In the genomic region with DNA sequence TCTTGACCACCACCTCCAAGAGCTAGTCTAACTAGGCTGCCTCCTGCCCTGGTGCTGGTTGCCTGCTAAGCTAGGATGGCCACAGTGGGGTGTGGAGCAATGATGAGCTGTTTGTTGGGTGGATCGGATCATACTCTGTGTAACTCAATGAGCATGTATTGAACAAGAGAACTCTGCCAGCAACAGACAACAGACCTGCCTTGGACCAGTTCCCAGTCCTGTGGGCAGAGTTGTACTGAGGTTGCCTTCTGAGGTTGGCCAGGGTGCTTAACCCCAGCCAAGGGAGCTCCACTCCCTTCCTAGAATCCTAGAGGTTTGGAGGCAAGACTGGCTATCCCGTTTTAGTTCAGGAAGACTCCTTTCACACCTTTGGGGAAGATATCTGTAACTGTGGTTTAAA, we compare ENCODE assay signal across 27 mouse cellular contexts. TPM values are rescaled to one million over a fixed set of nuclear protein-coding genes. Genes with fewer than 3 reads are reported as not detected.
DNase-seq lines count a peak whose midpoint lies in the region; ATAC-seq and TF ChIP-seq lines count a peak whose summit lies in the region.
"Had no signal": no experiment of that assay in that cellular context is flagged by ENCODE, and none has a peak within 500 bp of the region (broad histone marks: within the 10 kb centered on the region; RNA-seq: fewer than 3 reads in every experiment).

No protein-coding gene starts in this region.

- H3K36me3 ChIP-seq in liver, adult 2 months (ENCODE audit: control insufficient read depth, insufficient read depth, low read length) = no peaks in the 10 kb centered on the region
- no peaks in the 10 kb centered on the region for H3K36me3 ChIP-seq in liver, embryonic 12.5 days
- H3K36me3 ChIP-seq in neural tube, embryonic 15.5 days = no peaks in the 10 kb centered on the region
- H3K36me3 ChIP-seq: embryonic facial prominence, embryonic 13.5 days; forebrain, embryonic 15.5 days; heart, embryonic 12.5 days; stomach, embryonic 15.5 days had no signal

- H3K4me1 ChIP-seq in liver, adult 2 months (ENCODE audit: control insufficient read depth, insufficient read depth, low read length) = no peaks in the 10 kb centered on the region; the same call in 1 of the 2 replicates
- H3K4me1 ChIP-seq in liver, embryonic 12.5 days = no peaks in the 10 kb centered on the region
- H3K4me1 ChIP-seq in neural tube, embryonic 15.5 days = peaks cover 76% of the 10 kb centered on the region
- H3K4me1 ChIP-seq: forebrain, embryonic 15.5 days had no signal

- no peaks in the 10 kb centered on the region for H3K79me2 ChIP-seq in liver, adult 2 months (ENCODE audit: control insufficient read depth, insufficient read depth, low read length)

- no peak for TF ChIP-seq POLR2A in liver, adult 2 months (IDR thresholded peaks at IDR 0.05; ENCODE audit: extremely low read depth, insufficient read depth, low read length)

- no peak overlapping the region for H3K27ac ChIP-seq in liver, adult 2 months (replicated peaks; ENCODE audit: insufficient read depth, low read depth, low read length)
- no peak overlapping the region for H3K27ac ChIP-seq in liver, embryonic 12.5 days
- peak overlapping the region; percentile 63 for H3K27ac ChIP-seq in neural tube, embryonic 15.5 days (replicated peaks)
- H3K27ac ChIP-seq: embryonic facial prominence, embryonic 13.5 days; forebrain, embryonic 15.5 days; liver, embryonic 14.5 days; stomach, embryonic 15.5 days had no signal

- no peak overlapping the region for H3K9ac ChIP-seq in liver, adult 2 months (ENCODE audit: low read depth, low read length)
- no peak overlapping the region for H3K9ac ChIP-seq in liver, embryonic 12.5 days
- H3K9ac ChIP-seq in neural tube, embryonic 15.5 days (replicated peaks) = no peak overlapping the region
- H3K9ac ChIP-seq: embryonic facial prominence, embryonic 13.5 days; forebrain, embryonic 15.5 days; heart, embryonic 12.5 days; liver, embryonic 14.5 days; stomach, embryonic 15.5 days had no signal

- TF ChIP-seq CTCF in liver, adult 2 months (IDR thresholded peaks at IDR 0.05; ENCODE audit: low read depth, low read length) = no peak

- peak; percentile 5 for DNase-seq in embryo, embryonic 10 days (ENCODE audit: low spot score)
- DNase-seq in embryo, embryonic 10.5 days (ENCODE audit: low spot score) = no peak
- DNase-seq in liver, adult 2 months (ENCODE audit: extremely low read depth, low read depth, low spot score) = peak; percentile 52
- DNase-seq in kidney, postnatal 10 days = peak; percentile 33
- DNase-seq in frontal cortex, postnatal 14 days (ENCODE audit: low spot score in 2 of 2) = no peak
- DNase-seq in cerebellum, postnatal 4 days (ENCODE audit: low spot score in 2 of 2) = no peak
- DNase-seq: adrenal gland, adult 8-10 months; cerebellum, adult 9-10 months; heart, postnatal 14 days; right cerebral cortex, postnatal 25 days; thymus, adult 2 months had no signal

- H3K4me3 ChIP-seq in liver, adult 2 months (ENCODE audit: insufficient read depth, low read depth, low read length) = no peak overlapping the region
- H3K4me3 ChIP-seq in liver, embryonic 12.5 days = no peak overlapping the region
- H3K4me3 ChIP-seq in neural tube, embryonic 15.5 days (replicated peaks) = no peak overlapping the region
- H3K4me3 ChIP-seq: embryonic facial prominence, embryonic 13.5 days; forebrain, embryonic 15.5 days; heart, embryonic 12.5 days; stomach, embryonic 15.5 days had no signal

- no peaks in the 10 kb centered on the region for H3K9me3 ChIP-seq in liver, embryonic 12.5 days (replicated peaks)
- no peaks in the 10 kb centered on the region for H3K9me3 ChIP-seq in neural tube, embryonic 15.5 days (replicated peaks)
- H3K9me3 ChIP-seq: embryonic facial prominence, embryonic 13.5 days; forebrain, embryonic 15.5 days; heart, embryonic 12.5 days; stomach, embryonic 15.5 days had no signal

- WGBS in liver, adult 2 months = 15% methylated on average over 2 of the region's 2 CpGs
- WGBS in liver, embryonic 12.5 days (ENCODE audit: insufficient replicate concordance) = 30% methylated on average over 2 of the region's 2 CpGs
- 20% methylated on average over 2 of the region's 2 CpGs for WGBS in neural tube, embryonic 15.5 days

- ATAC-seq in liver, embryonic 12.5 days = no peak
- ATAC-seq in neural tube, embryonic 15.5 days (ENCODE audit: low FRiP score) = no peak
- ATAC-seq: forebrain, embryonic 15.5 days; inflammation-experienced regulatory T-cells, adult 6 months; lung, postnatal 0 days; Patski had no signal

- peaks cover 20% of the 10 kb centered on the region for H3K27me3 ChIP-seq in liver, adult 2 months (ENCODE audit: control insufficient read depth, insufficient read depth, low read length)
- H3K27me3 ChIP-seq in liver, embryonic 12.5 days (replicated peaks) = peaks cover 87% of the 10 kb centered on the region
- no peaks in the 10 kb centered on the region for H3K27me3 ChIP-seq in neural tube, embryonic 15.5 days (replicated peaks)
- H3K27me3 ChIP-seq: Patski had no signal

- H3K4me2 ChIP-seq in liver, embryonic 12.5 days = no peak overlapping the region
- 0 out of 2 replicates have a peak overlapping the region, but pooled peaks have one; percentile 11 for H3K4me2 ChIP-seq in neural tube, embryonic 15.5 days
- H3K4me2 ChIP-seq: embryonic facial prominence, embryonic 13.5 days; forebrain, embryonic 15.5 days; heart, embryonic 12.5 days; midbrain, embryonic 11.5 days; stomach, embryonic 15.5 days had no signal

RNA-seq across cellular contexts. Expression of a gene that starts 37.7 kb away (rescaled TPM):
- total RNA-seq in liver, adult 2 months (2014; rRNA removed) = 0.20 TPM in 1 of 2 replicates, not detected in the other
- not detected in 2 replicates for polyA plus RNA-seq in liver, adult 2 months (2012; rRNA removed)
- 1.3 and 1.9 TPM in 2 replicates for polyA plus RNA-seq in liver, embryonic 12.5 days (2016; fragmentation: Nextera tagmentation; extraction: Ambion mirVana)
- polyA plus RNA-seq in neural tube, embryonic 15.5 days (2015; fragmentation: Nextera tagmentation; extraction: Ambion mirVana) = 26.7 and 48.6 TPM in 2 replicates
- total RNA-seq: granulocyte monocyte progenitor cell, adult 5-6 weeks; layer of hippocampus, postnatal 14 days had no signal
- polyA plus RNA-seq: cortical plate, adult 2 months; forebrain, embryonic 15.5 days; inflammation-experienced regulatory T-cells, adult 6 months; midbrain, embryonic 11.5 days had no signal

RNA-seq across cellular contexts. Expression of a gene that starts 58.3 kb away (rescaled TPM):
- total RNA-seq in liver, adult 2 months (2014; rRNA removed) = not detected in 2 replicates
- polyA plus RNA-seq in liver, adult 2 months (2012; rRNA removed) = not detected in 2 replicates
- 0.17 and 0.19 TPM in 2 replicates for polyA plus RNA-seq in liver, embryonic 12.5 days (2016; fragmentation: Nextera tagmentation; extraction: Ambion mirVana)
- polyA plus RNA-seq in neural tube, embryonic 15.5 days (2015; fragmentation: Nextera tagmentation; extraction: Ambion mirVana) = 23.4 and 35.1 TPM in 2 replicates
- total RNA-seq: granulocyte monocyte progenitor cell, adult 5-6 weeks; heart, postnatal 14 days; layer of hippocampus, postnatal 14 days; monocyte, adult 5-6 weeks had no signal
- polyA plus RNA-seq: cortical plate, adult 2 months; embryonic facial prominence, embryonic 13.5 days; forebrain, embryonic 15.5 days; inflammation-experienced regulatory T-cells, adult 6 months; lung, postnatal 0 days; midbrain, embryonic 11.5 days; spleen, adult 2 months had no signal

Comparison
In these comparisons a context has a peak if more than half of its experiments do, and no peak if none do; other contexts are left out.
1. DNase-seq: peak in embryo, embryonic 10 days (single experiment), liver, adult 2 months (single experiment) and kidney, postnatal 10 days (single experiment); none in embryo, embryonic 10.5 days (single experiment), frontal cortex, postnatal 14 days (0 of 2) and cerebellum, postnatal 4 days (0 of 2).
2. RNA of a gene that starts 58.3 kb away (polyA plus RNA-seq): 23.4 to 35.1 TPM in neural tube, embryonic 15.5 days; 0.17 to 0.19 TPM in liver, embryonic 12.5 days and not detected in liver, adult 2 months; every median in the first group is over 10 times any median in the second.